Mouse (Mus musculus) embryonic facial prominence, embryonic 10.5 days (tissue): ENCODE data around the gene Grm5. TPM values are rescaled to one million over a fixed set of nuclear protein-coding genes. Genes with fewer than 3 reads are reported as not detected.
A peak's percentile ranks its signal among the peaks of the same experiment; 100 is the strongest.

Experiments
- DNase-seq: peaks from one replicate; pipeline ENCODE4 v3.0.0-alpha.2; 2017; ENCODE audit warnings: low spot score
- H3K27ac ChIP-seq: fragments of 300-500 bp; sonication (generic); replicated peaks from 2 replicates; pipeline ENCODE4 v1.5.1; 2016; ENCODE audit warnings: mild to moderate bottlenecking
- H3K27me3 ChIP-seq: fragments of 300-500 bp; sonication (generic); replicated peaks from 2 replicates; pipeline ENCODE4 v1.6.1; 2016; ENCODE audit warnings: low read depth, mild to moderate bottlenecking; ENCODE audit not compliant: poor library complexity, severe bottlenecking
- H3K36me3 ChIP-seq: fragments of 300-500 bp; sonication (generic); replicated peaks from 2 replicates; pipeline ENCODE4 v1.6.1; 2016; ENCODE audit warnings: mild to moderate bottlenecking, moderate library complexity
- H3K4me1 ChIP-seq: fragments of 300-500 bp; sonication (generic); 2 replicates; pipeline ENCODE4 v1.6.1; 2016
- H3K4me3 ChIP-seq: fragments of 300-500 bp; sonication (generic); 2 replicates; pipeline ENCODE4 v1.5.1; 2016; ENCODE audit warnings: mild to moderate bottlenecking, moderate library complexity
- H3K9me3 ChIP-seq: fragments of 300-500 bp; sonication (generic); 2 replicates; pipeline ENCODE4 v1.6.1; 2016; ENCODE audit warnings: mild to moderate bottlenecking
- WGBS: fragments of 180-500 bp; shearing (Covaris S2); methylation state at CpG from one replicate; pipeline ENCODE4 v1.1.7; 2016; 5-methylcytosine and 5-hydroxymethylcytosine counted together
- polyA plus RNA-seq: library from polyadenylated mRNA; unstranded; fragments of >200 nt; fragmentation: Nextera tagmentation; extraction: Ambion mirVana; gene quantifications from 2 replicates; pipeline ENCODE4 v1.2.1, GENCODE M21; 2016

Gene Grm5
- polyA plus RNA-seq, 1 experiment from 2014 or later = 0.07 TPM

GRCm38 (mm10) chr7:88116724-88117409 lies 532.9 kb downstream of the Grm5 start:
- Histone ChIP-seq H3K36me3 (no peaks in the 10 kb centered on the region), H3K4me3 (no peak overlapping the region), H3K27ac (no peak overlapping the region), H3K4me1 (no peaks in the 10 kb centered on the region), H3K27me3 (no peaks in the 10 kb centered on the region), H3K9me3 (no peaks in the 10 kb centered on the region)
- 81% methylated on average over 6 of the region's 6 CpGs for WGBS
- DNase-seq = no peak

- no peaks in the 10 kb centered on the region for H3K36me3 ChIP-seq
- H3K27ac ChIP-seq = no peak overlapping the region
- peaks cover 39% of the 10 kb centered on the region for H3K27me3 ChIP-seq
- 92% methylated on average over 8 of the region's 8 CpGs for WGBS
- H3K9me3 ChIP-seq = no peaks in the 10 kb centered on the region
- H3K4me3 ChIP-seq = no peak overlapping the region
- H3K4me1 ChIP-seq = peaks cover 8% of the 10 kb centered on the region
- DNase-seq = no peak
These were observed 544.3 kb downstream of the Grm5 start for GRCm38 (mm10) chr7:88128080-88128848.

- Histone ChIP-seq H3K36me3 (no peaks in the 10 kb centered on the region), H3K4me3 (peak overlapping the region; percentile 58), H3K9me3 (no peaks in the 10 kb centered on the region), H3K27me3 (peaks cover 39% of the 10 kb centered on the region), H3K27ac (peak overlapping the region; percentile 54), H3K4me1 (peaks cover 8% of the 10 kb centered on the region)
- WGBS = 12% methylated on average over 41 of the region's 41 CpGs
- peak; percentile 59 for DNase-seq
These were observed 545.8 kb downstream of the Grm5 start for GRCm38 (mm10) chr7:88129536-88130487.

- Histone ChIP-seq H3K36me3 (no peaks in the 10 kb centered on the region), H3K4me3 (peak overlapping the region; percentile 58), H3K27me3 (peaks cover 39% of the 10 kb centered on the region), H3K4me1 (peaks cover 8% of the 10 kb centered on the region), H3K9me3 (no peaks in the 10 kb centered on the region), H3K27ac (peak overlapping the region; percentile 54)
- WGBS = 31% methylated on average over 22 of the region's 22 CpGs
- no peak for DNase-seq
These were observed 546.5 kb downstream of the Grm5 start for GRCm38 (mm10) chr7:88130488-88130849.

GRCm38 (mm10) chr7:88159542-88160241 lies 575.7 kb downstream of the Grm5 start:
- no peaks in the 10 kb centered on the region for H3K36me3 ChIP-seq
- WGBS = 82% methylated on average over 1 of the region's 1 CpGs

GRCm38 (mm10) chr7:88161586-88161985 lies 577.6 kb downstream of the Grm5 start:
- no peak for DNase-seq
- H3K36me3 ChIP-seq = no peaks in the 10 kb centered on the region
- H3K9me3 ChIP-seq = no peaks in the 10 kb centered on the region
- WGBS = 93% methylated on average over 2 of the region's 2 CpGs
- H3K27me3 ChIP-seq = no peaks in the 10 kb centered on the region
- no peak overlapping the region for H3K4me3 ChIP-seq
- H3K27ac ChIP-seq = no peak overlapping the region
- H3K4me1 ChIP-seq = no peaks in the 10 kb centered on the region

More at GRCm38 (mm10) chr7:88159542-88160241, 575.7 kb downstream of the Grm5 start:
- no peak overlapping the region for H3K4me3 ChIP-seq
- no peak for DNase-seq
- no peak overlapping the region for H3K27ac ChIP-seq
- H3K9me3 ChIP-seq = no peaks in the 10 kb centered on the region
- no peaks in the 10 kb centered on the region for H3K27me3 ChIP-seq
- H3K4me1 ChIP-seq = no peaks in the 10 kb centered on the region

Other genes starting within 250 kb of the Grm5 start
- 0.53 and 1.3 TPM in 2 replicates for gene Tyr, start 90.7 kb upstream of the Grm5 start, polyA plus RNA-seq